Mouse (Mus musculus) large intestine, adult 2 months (tissue): ENCODE results near the gene Gm10961. TPM values are rescaled to one million over a fixed set of nuclear protein-coding genes. Genes with fewer than 3 reads are reported as not detected.

Source experiments
- DNase-seq: peaks from one replicate; pipeline ENCODE4 v3.0.0-alpha.2; 2012; ENCODE audit warnings: low read depth, low spot score
- WGBS: fragments of 180-500 bp; shearing (Covaris S2); methylation state at CpG from one replicate; pipeline ENCODE4 v1.1.7; 2018; 5-methylcytosine and 5-hydroxymethylcytosine counted together
- polyA plus RNA-seq: library from polyadenylated mRNA; depleted of rRNA; stranded (reverse); fragments of >200 nt; gene quantifications from 2 replicates; pipeline ENCODE4 v1.2.3, GENCODE M21; 2012; rRNA removed

Gm10961 gene
- polyA plus RNA-seq, 1 experiment, result not detected

DNA sequence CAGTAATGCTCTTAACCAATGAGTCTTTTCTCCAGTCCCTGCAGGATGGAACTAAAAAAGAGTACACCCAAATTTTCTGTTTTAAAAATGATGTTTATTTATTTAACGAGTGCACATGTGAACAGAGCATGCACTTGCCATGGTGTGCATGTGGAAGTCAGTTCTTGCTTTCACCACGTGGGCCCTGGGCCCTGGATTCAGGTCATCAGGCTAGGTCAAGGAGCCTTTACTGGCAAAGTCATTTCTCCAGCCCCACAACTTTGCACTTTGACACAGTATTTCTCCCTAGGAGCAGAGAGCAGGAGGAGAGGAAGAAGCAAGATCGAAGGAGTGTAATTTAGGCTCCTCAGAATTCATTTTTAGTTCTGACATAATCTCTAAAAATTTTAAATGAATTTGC is 23.7 kb downstream of the Gm10961 start:
- 71% methylated on average over 3 of the region's 3 CpGs for WGBS
- no peak for DNase-seq

DNA sequence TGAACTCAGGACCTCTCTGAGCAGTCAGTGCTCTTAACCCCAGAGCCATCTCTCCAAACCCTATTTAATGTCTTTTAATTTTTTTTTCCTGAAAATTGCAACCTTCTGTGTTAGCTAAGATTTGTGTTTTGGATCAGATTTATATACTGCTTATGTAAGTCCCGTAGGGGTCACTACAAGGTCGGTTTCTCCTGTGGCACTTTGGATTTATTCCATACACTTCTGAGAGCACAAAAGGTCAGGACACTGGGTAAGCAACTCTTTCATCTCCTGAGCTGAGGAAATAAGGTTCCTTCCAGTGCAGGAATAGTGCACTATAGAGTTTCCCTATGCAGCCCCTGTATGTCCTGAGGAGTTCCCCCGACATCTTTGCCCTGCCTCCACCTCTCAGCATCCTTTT is 24.4 kb downstream of the Gm10961 start:
- 76% methylated on average over 3 of the region's 3 CpGs for WGBS
- no peak for DNase-seq

DNA sequence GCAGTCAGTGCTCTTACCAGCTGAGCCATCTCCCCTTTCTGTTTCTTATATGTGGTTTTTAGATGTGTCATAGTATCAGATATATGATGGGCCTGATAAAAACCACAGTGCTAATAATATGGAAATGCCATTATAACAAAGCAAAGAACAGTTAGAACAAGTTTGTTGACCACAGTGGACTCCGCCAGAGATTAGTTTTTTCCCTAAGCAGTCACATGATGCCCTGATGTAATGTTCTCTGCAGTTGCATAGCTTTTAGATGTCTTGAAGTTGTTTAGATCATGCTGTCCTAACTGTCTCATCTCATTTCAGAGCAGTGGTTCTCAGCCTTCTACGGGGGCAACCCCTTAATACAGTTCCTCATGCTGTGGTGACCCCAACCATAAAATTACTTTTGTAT is 25.0 kb downstream of the Gm10961 start:
- 83% methylated on average over 2 of the region's 2 CpGs for WGBS
- no peak for DNase-seq

DNA sequence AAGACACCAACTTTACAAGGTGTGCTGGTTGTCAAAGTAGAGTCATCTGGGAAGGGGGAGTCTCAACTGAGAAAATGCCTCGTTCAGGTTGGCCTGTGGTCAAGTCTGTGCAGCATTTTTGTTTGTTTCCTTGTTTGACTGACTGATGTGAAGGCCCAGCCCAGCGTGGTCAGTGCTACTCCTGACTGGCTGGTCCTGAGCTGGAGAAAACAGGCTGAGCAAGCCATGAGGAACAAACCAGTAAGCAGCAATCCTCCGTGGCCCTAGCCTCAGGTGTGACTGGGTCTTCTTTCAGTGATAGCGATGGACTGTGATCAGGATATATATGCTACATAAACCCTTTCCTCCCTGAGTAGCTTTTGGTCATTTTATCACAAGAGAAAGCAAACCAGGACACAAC is 25.8 kb downstream of the Gm10961 start:
- DNase-seq, result no peak
- 53% methylated on average over 4 of the region's 4 CpGs for WGBS

DNA sequence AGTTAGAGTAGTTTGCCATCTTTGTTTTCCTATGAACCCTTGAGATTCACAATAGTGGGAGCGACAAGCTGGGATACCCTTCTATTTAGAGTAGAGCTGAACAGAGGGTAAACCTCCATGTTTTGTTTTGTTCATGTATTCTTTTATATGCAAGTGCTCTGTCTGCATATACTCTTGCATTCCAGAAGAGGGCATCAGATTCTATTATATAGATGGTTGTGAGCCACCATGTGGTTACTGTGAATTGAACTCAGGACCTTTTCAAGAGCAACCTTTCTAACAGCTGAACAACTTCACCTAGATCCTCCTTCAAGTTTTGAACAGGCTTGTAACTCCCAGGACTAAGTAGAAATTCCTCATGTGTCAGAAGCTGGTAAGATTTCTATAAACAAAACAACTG is 27.9 kb downstream of the Gm10961 start:
- 90% methylated on average over 1 of the region's 1 CpGs for WGBS
- DNase-seq, result no peak

DNA sequence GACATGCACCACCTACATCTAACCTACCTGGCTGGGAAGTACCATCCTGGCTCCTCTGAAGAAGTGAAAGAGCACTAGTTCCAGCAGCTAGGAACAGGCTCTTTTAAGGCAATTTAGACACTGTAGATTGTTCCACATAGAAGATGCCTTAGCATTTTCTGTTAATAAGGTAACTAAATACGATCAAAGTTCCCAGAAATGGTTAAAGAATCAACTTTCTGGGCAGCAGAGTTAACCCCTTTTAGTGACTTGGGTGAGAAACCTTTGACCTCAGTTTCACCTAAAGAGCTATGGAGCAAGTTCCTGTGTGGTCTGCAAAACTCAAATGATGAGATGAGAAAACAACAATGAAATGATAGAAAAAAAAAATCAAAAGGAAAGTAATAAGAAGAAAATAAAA is 33.5 kb downstream of the Gm10961 start:
- DNase-seq, result no peak
- WGBS, result 89% methylated on average over 1 of the region's 1 CpGs

DNA sequence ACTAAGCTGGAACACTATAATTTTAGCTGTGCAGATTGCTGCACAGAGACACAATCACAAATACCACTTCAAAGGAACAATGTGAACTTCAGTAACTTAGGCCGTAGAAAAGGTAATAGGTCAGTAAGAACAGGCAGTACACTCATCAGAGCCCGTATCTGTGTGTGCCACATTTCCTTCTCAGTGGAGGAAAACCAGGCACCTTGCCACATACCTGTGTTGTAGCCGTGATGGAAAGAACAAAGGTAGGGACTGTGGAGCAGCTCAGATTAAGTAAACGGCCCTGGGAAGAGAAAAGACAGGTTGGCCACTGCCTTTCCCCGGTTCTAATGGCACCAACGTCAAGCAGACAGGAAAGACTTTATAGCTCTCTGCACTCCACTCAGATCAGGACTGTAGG is 36.3 kb downstream of the Gm10961 start:
- no peak for DNase-seq
- WGBS, result 72% methylated on average over 6 of the region's 6 CpGs

DNA sequence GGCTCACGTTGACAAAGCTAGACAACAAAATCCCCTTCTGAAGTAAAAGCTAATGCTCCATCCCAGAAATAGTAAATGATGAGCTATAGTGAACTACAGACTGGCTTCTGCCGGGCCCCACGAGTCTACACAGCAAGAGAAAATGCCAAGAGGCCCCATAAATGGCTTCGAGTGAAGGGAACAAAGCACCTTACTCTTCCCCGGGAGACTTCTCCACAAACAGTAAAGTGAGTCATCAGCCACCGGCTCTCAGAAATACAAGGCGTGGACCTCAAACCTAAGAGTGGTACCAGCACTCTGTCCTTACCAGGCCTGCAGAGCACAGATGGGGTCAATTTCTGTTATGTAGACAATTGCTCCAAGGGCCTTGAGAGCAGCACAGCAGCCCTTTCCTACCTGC is 37.7 kb downstream of the Gm10961 start:
- DNase-seq, result no peak
- 59% methylated on average over 7 of the region's 7 CpGs for WGBS

DNA sequence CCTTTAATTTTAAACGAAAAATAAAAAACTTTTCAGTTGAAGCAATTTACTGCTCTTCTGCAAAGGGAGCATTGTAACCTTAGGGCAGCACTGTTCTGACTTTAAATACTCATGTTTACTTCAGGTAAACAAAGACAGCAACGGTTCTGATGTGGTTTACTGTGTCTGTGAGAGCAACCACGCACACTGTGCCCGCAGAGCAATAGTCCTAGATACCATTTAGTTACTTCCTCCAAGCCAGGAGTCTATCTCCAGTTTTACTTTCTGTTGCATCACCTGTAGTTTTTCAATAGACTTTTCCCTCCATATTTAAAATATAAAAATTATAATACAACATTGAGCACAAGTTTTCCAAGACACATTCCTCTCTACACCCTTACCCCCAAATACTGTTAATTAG is 39.4 kb downstream of the Gm10961 start:
- 42% methylated on average over 4 of the region's 4 CpGs for WGBS
- no peak for DNase-seq

DNA sequence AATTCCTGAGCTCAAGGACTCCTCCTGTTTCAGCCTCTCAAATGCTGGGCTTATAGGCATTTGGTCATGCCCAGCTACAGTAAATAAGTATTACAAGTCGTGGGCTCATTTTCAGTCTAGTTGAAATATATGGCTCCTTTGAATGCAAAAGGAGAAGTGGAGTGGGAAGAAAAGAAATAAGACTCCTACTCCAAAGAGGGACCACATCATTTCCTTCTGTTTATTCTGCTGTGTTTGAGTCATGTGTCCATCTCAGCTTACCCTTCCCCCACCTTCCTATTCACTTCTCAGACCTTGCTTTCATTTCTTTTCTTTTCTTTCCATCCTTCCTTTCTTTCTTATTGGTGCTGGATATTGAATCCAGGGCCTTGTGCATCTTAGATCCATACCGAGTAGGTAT is 40.4 kb downstream of the Gm10961 start:
- WGBS, result 85% methylated on average over 2 of the region's 2 CpGs
- DNase-seq, result no peak

DNA sequence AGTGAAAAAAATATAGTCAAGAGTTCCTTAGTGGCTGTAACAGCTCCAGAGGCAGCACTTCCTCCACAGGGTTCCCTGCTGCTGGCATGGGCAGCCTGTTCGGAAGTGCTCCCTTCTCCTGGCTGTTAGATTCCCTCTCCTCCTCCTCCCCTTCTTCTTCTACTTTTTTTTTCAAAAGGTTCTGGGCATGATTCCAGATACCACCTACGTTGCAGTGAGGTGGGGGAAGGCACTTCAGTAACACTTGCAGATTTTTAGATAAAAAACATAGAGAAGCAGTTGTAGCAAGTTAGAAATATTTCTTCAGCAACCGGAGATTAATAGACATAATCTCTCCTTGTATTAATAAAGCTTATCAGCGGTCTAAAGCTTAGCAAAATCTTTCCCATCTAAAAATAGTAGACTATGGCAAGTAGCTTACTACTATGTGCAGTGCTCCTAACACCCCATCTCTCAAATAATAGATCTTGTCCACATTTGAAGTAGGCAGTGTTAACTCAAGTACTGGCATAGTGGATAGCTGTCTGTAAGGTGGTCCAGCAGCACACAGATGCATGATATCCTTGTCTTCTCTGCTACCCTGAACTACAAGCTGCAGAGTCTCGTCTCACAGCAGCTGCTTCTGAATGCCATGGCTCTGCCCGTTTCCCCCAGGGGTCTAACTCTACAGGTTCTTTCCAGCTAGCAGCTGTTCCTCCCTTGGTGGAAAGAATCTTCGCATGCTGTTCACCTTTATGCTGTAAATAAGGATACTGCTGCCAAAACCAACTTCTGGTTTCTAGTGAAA is 49.9 kb downstream of the Gm10961 start:
- 40% methylated on average over 7 of the region's 7 CpGs for WGBS
- no peak for DNase-seq

Other genes starting within 250 kb of the Gm10961 start
- gene Kcnc4, start 171.8 kb upstream of the Gm10961 start, polyA plus RNA-seq, result 0.30 and 0.34 TPM in 2 replicates
- 2.5 and 2.8 TPM in 2 replicates for gene Slc6a17, start 113.3 kb upstream of the Gm10961 start, polyA plus RNA-seq
- not detected in 2 replicates for gene Ubl4b, start 76.2 kb upstream of the Gm10961 start, polyA plus RNA-seq
- not detected in 2 replicates for gene Alx3, start 36.3 kb upstream of the Gm10961 start, polyA plus RNA-seq
- gene Strip1, start 372 bp downstream of the Gm10961 start, polyA plus RNA-seq, result 40.0 and 51.3 TPM in 2 replicates
- 35.8 and 54.7 TPM in 2 replicates for gene Ahcyl1, start 65.2 kb downstream of the Gm10961 start, polyA plus RNA-seq
- gene Csf1, start 129.1 kb downstream of the Gm10961 start, polyA plus RNA-seq, result 8.0 and 9.5 TPM in 2 replicates
- 161 and 294 TPM in 2 replicates for gene Eps8l3, start 245.9 kb downstream of the Gm10961 start, polyA plus RNA-seq